Mouse (Mus musculus) thymus, postnatal 4 days (tissue): Measurements from ENCODE around the gene 1700019A02Rik.

Experiments
- DNase-seq: peaks from one replicate; pipeline ENCODE4 v3.0.0; 2021

The 1700019A02Rik gene

GRCm38 (mm10) chr1:53187536-53187935 lies at the start of gene 1700019A02Rik:
1700019A02Rik (minus strand) TSS chr1:53187636.
- no peak for DNase-seq

GRCm38 (mm10) chr1:53226063-53226462 lies 38.6 kb upstream of the 1700019A02Rik start:
- DNase-seq = no peak

GRCm38 (mm10) chr1:53225616-53226015 lies 38.2 kb upstream of the 1700019A02Rik start:
- DNase-seq = no peak

GRCm38 (mm10) chr1:53224775-53225174 lies 37.3 kb upstream of the 1700019A02Rik start:
- no peak for DNase-seq

- no peak for DNase-seq
Measured at GRCm38 (mm10) chr1:53210136-53210535, 22.7 kb upstream of the 1700019A02Rik start.

GRCm38 (mm10) chr1:53203902-53204301 lies 16.5 kb upstream of the 1700019A02Rik start:
- no peak for DNase-seq

- DNase-seq = no peak
Measured at GRCm38 (mm10) chr1:53201630-53202199, 14.3 kb upstream of the 1700019A02Rik start.

- DNase-seq = no peak
Measured at GRCm38 (mm10) chr1:53194536-53194935, 7.1 kb upstream of the 1700019A02Rik start.

GRCm38 (mm10) chr1:53191234-53191633 lies 3.8 kb upstream of the 1700019A02Rik start:
- no peak for DNase-seq

GRCm38 (mm10) chr1:53189620-53190019 lies 2.2 kb upstream of the 1700019A02Rik start:
- no peak for DNase-seq

GRCm38 (mm10) chr1:53186301-53186700 lies 1.1 kb downstream of the 1700019A02Rik start:
- DNase-seq = no peak

GRCm38 (mm10) chr1:53157715-53158114 lies 29.7 kb downstream of the 1700019A02Rik start:
- DNase-seq = no peak

GRCm38 (mm10) chr1:53123066-53123465 lies 64.4 kb downstream of the 1700019A02Rik start:
- no peak for DNase-seq

- no peak for DNase-seq
Measured at GRCm38 (mm10) chr1:53110561-53110960, 76.9 kb downstream of the 1700019A02Rik start.
